Mouse (Mus musculus) embryonic stem cell, embryonic (primary cell): ENCODE results near the gene Gm17521.
"Not testable (repeated sequence)": the region's sequence is repeated elsewhere in the genome, so short reads cannot be mapped to it uniquely, and the experiment has no call there.

Experiments used
- CTCF ChIA-PET, 4 experiments: fragments of 300-600 bp in 2 of 4; fragments of 350-600 bp in 2 of 4; sonication (Branson Sonifier 250); formaldehyde crosslinking; loops; one replicate each; lab custom pipeline; 2022; ENCODE audit warnings: inconsistent platforms in 2 of 4; lab: Charles Lee
- POLR2A ChIA-PET, 4 experiments: fragments of 300-600 bp in 2 of 4; fragments of 350-600 bp in 2 of 4; sonication (Branson Sonifier 250); formaldehyde crosslinking; loops; one replicate each; lab custom pipeline; 2022; ENCODE audit warnings: antibody characterized with exemption in 4 of 4, inconsistent platforms in 1 of 4; lab: Charles Lee

Gm17521 gene

GRCm38 (mm10) chrX:123029569-123029968 lies at the start of gene Gm17521:
Gene Gm17521, minus strand, starts transcription at chrX:123029669.
- CTCF ChIA-PET: not testable (repeated sequence)

GRCm38 (mm10) chrX:123043956-123044355 lies 14.5 kb upstream of the Gm17521 start:
- CTCF ChIA-PET: no interaction called here
- POLR2A ChIA-PET: no interaction called here

More at GRCm38 (mm10) chrX:123029569-123029968, at the start of gene Gm17521:
- POLR2A ChIA-PET: not testable (repeated sequence)

- ChIA-PET POLR2A (no interaction called here), CTCF (no interaction called here)
These were observed 14.0 kb upstream of the Gm17521 start for GRCm38 (mm10) chrX:123043516-123043915.
